Mouse (Mus musculus) urinary bladder, postnatal 4 days (tissue): ENCODE measurements around the gene Dlk1.
"Not testable (repeated sequence)": the region's sequence is repeated elsewhere in the genome, so short reads cannot be mapped to it uniquely, and the experiment has no call there.

Experiments used
- DNase-seq, 2 experiments: peaks; one replicate each; pipeline ENCODE4 v3.0.0; 2021 to 2022; ENCODE audit warnings: low spot score in 2 of 2

Gene Dlk1

DNA sequence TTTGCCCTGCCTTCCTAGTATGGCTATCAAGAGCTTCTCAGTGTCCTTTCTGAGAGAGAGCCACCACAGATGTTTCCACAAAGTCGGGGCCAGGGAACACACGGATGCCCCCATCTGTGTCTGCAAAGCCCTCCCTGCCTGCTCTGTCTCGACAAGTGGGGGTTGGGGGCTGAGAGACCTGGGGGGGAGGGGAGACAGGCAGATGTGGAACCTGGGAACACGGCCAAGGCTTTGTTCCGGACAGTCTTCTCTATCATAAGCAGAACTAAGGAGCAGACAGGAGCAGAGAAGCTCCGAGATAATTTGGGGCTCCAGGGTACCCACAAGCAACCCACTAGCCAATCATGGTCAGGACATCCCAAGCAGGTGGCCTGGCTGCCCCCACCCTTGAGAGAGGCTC lies 12.6 kb upstream of the Dlk1 start:
- no peak for DNase-seq

DNA sequence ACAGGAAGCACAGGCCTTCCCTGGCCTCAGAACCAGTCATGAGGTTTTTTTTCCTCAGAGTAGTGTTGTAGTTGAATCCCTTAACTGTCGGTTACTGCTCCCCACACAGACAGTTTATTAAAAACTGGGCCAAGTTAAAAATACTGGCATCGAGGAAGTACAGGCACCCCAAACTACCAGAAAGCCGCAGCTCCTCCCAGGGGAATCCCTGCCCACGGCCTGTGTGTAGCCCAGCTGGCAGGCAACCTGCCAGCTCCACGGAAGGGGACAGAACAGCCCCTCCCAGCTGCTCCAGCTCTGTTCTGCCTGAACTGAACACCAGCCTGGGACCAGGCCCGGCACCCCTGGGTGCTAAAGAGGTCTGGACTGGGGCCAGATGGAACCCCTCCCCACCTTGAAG lies 11.3 kb upstream of the Dlk1 start:
- no peak for DNase-seq

- DNase-seq: no peak
Observed at GRCm38 (mm10) chr12:109442115-109442514, 10.5 kb upstream of the Dlk1 start.

DNA sequence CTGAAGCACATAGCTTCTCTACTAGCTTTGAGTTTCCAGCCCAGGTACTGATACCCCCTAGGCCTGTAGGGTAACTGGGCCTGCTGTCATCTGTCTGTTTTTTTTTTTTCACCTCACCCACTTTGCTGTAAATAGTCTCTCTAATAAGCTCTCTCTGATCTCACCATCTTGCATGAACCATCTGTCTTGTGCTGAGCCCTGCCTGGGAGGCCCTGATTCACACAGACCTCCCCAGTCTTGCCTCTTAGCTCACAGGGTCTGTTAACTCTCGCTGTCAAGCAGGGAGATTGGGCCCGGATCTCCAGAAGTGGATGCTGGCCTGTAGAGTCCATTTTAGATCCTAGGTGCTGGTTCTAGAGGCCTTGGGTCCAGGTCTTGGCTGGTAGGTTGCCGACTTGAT lies 9.3 kb upstream of the Dlk1 start:
- DNase-seq: no peak

DNA sequence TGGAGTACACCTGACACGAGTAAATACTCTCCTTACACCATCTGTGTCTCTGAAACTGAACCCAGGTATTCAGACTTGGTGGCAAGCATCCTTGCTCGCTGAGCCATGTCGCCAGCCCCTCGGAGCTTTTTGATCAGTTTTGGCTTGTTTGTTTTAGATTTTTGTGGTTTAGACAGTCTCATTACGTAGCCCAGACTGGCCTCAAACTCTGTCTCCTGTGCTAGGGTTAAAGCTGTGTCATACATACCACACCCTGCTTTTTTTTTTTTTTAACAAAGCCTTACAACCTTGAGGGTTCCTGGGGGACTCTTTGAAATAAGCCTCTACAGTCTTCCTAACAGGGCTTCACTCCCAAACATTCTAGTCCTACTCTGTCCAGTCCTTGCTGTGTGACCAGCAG lies 7.6 kb upstream of the Dlk1 start:
- no peak for DNase-seq

- no peak for DNase-seq
Observed at GRCm38 (mm10) chr12:109445499-109446235, 7.0 kb upstream of the Dlk1 start.

DNA sequence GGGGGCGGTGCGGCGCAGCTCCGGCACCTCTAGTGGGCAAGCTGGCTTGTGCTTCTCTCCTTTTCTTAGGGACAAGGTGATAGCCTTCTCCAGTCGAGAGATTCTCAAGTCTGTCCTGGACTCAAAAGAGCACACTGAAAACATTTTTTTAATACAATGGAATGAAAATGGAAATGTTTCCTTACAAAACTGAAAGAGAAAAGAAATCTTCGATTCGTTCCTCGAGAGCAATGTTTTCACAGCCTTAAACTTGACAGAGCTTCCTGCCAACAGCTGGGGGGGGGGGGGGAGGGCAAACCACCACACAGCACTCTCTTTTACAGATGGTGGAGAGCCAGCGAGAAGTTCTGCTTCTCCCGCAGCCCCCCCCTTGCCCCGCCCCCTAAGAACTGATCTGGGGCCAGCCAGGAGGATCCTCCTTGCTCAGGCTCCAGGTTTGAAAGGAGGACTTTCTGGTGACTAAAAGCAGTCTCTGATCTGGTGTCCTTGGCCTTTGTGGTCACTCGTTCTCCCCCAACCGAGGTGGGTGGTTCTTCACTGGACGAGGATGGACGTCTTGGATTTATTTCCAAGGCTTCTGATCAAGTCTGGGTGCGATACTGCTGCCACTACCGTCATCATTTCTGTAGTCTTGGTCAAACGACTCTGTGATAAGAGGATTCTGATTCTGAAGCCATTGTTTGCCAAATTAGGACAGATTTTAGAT lies 6.2 kb upstream of the Dlk1 start:
- no peak for DNase-seq

- no peak for DNase-seq
Observed at GRCm38 (mm10) chr12:109449421-109450411, 2.9 kb upstream of the Dlk1 start.

DNA sequence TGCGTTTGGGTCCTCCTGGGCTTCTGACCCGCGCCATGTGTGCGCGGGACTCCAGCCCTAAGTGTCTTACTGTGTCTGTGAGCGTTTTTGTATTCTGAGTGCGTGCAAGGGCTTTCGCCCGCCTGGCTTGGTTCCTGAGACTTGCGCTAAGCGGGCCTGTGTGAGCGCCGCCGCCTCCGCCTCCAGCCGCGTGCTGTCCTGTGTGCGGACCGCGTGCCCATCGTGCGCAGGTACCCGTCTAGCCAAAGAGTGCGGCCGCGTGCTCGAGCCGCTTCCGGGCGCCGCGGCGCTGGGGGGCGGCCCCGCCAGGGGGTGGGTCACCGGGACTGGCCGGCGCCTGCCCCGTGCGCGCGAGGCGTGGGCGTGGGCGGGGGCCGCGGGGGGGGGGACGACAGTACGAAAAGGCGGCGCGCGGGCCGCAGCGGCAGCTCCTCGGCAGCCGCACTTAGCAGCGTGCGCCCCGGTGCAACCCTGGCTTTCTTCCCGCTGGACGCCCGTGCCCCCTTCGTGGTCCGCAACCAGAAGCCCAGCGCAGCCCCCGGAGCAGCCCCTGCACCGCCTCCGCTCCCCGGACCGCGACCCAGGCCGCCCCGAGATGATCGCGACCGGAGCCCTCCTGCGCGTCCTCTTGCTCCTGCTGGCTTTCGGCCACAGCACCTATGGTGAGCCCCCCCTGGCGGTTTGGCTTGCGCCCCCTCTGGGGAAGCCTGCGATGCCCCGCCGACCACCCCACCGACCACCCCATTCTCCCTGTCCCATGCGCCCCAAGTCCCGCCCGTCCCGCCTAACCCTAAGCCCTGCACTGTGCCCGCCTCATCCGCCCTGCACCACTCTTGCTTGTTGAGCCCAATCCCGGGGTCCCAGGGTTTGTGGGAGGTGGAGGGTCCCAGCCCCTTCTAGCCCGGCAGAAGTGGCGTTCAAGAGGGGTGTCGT lies 708 bp downstream of the Dlk1 start:
- no peak for DNase-seq

- DNase-seq: no peak
Observed at GRCm38 (mm10) chr12:109454137-109454536, 1.5 kb downstream of the Dlk1 start.

DNA sequence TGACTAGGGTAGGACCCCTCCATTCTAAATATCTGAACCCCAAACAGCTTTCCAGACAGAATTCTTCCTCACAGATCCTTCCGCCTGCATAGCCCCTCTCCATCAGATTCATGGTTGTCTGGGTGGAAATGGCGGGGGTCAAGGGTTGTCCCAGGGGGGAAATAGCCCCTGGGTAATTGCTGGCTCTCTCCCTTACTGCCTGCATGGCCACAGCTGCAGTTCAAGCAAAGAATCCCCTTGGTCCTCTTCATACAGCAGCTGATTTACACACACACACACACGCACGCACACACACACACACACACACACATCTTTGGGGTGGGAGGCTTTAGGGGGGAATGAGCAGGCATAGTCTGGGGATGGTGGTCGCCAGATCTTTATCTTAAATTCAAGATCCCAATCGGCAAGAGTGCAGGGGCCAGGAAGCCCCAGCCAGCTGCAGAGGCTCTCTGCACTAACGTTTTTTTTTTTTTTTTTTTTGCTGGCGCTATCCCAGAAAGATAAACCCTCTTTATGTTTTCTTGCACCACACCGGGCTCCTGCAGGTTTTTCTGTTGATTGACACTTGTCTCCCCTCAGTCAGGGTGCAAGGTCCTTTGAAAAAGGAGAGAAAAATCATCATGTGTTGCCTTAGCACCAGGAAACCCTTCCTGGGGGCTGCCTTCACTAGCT lies 4.0 kb downstream of the Dlk1 start:
- no peak for DNase-seq

DNA sequence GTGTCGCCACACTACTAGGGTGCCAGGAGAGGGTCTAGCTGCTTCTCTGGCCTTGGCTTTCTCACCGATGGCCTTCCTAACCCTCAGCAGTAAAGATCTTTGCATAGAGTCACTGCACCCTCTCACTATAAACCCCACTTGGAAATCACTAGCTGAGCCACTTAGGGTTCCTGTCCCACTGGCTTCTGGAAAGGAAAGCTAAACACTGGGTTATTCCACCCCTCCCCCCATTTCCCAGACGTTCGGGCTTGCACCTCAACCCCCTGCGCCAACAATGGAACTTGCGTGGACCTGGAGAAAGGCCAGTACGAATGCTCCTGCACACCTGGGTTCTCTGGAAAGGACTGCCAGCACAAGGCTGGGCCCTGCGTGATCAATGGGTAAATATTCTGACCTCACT lies 5.2 kb downstream of the Dlk1 start:
- no peak for DNase-seq

- DNase-seq: no peak
Observed at GRCm38 (mm10) chr12:109458896-109459295, 6.3 kb downstream of the Dlk1 start.

DNA sequence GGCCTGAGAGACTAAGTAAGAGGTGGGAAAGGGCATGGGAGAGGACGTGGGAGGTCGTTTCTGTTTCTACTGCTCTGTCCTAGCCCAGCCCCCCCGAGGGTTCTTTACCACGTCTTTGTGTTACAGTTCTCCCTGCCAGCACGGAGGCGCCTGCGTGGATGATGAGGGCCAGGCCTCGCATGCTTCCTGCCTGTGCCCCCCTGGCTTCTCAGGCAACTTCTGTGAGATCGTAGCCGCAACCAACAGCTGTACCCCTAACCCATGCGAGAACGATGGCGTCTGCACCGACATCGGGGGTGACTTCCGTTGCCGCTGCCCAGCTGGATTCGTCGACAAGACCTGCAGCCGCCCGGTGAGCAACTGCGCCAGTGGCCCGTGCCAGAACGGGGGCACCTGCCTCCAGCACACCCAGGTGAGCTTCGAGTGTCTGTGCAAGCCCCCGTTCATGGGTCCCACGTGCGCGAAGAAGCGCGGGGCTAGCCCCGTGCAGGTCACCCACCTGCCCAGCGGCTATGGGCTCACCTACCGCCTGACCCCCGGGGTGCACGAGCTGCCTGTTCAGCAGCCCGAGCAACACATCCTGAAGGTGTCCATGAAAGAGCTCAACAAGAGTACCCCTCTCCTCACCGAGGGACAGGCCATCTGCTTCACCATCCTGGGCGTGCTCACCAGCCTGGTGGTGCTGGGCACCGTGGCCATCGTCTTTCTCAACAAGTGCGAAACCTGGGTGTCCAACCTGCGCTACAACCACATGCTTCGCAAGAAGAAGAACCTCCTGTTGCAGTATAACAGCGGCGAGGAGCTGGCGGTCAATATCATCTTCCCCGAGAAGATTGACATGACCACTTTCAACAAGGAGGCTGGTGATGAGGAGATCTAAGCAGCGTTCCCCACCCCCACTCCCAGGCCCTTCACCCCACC lies 7.1 kb downstream of the Dlk1 start:
- DNase-seq: peak in 1 of 2 experiments; percentile 6

DNA sequence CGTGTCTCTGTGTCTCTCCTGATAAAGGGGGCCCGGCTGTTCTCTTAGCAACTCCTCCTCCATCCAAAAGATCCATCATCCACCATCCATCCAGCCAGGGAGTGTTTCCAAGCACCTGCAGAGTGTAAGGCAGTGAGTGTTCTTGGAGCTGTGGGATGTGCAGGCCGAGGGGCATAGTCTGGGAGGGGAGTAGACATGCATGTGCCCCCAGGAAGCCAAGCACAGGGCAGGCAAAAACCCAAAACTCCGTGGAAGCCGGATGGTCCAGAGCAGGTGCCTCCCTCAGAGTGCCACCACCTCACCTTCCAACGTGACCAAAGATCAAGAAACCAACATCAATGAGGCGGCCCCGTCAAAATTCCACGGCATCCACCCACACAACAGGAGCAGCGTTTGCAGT lies 10.0 kb downstream of the Dlk1 start:
- DNase-seq: peak in 1 of 2 experiments; percentile 15

- not testable (repeated sequence) for DNase-seq
Observed at GRCm38 (mm10) chr12:109467417-109467816, 14.8 kb downstream of the Dlk1 start.

- DNase-seq: no peak
Observed at GRCm38 (mm10) chr12:109469793-109470192, 17.2 kb downstream of the Dlk1 start.

DNA sequence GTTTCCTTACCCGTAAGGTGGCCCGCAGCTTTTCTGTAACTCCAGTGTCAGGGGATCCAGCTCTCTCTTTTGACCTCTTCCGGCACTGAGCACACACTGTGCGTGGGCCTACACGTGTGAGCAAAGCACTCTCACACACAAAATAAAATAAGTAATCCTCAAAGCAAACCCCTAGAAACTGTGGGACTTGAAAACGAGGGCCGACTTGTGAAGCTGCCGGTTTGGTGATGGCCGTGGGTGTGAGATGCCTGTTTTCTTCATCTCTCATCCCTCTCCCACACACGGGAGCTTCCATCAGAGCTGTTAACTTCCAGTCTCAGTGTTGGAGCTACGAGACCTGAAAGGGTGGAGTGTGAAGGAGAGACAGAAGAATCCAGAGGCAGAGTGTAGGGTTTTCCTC lies 20.0 kb downstream of the Dlk1 start:
- DNase-seq: no peak

- peak; percentile 75 for DNase-seq
Observed at GRCm38 (mm10) chr12:109473575-109473976, 21.0 kb downstream of the Dlk1 start.
